Mouse (Mus musculus) kidney, embryonic 14.5 days (tissue): ENCODE data around the gene Dab1. TPM values are rescaled to one million over a fixed set of nuclear protein-coding genes. Genes with fewer than 3 reads are reported as not detected.

Experiments
- ATAC-seq: fragments of 200-750 bp; cut with Nextera tagmentation; 2 replicates; pipeline ENCODE4 v1.8.0; 2017; ENCODE audit warnings: moderate number of reproducible peaks, mild to moderate bottlenecking, moderate TSS enrichment, moderate library complexity; ENCODE audit not compliant: low FRiP score, low TSS enrichment
- H3K27ac ChIP-seq: fragments of 300-500 bp; sonication (generic); 2 replicates; pipeline ENCODE4 v1.5.1; 2014; ENCODE audit warnings: low read depth, mild to moderate bottlenecking, low read length, moderate library complexity, mixed read lengths
- H3K27me3 ChIP-seq: fragments of 300-500 bp; sonication (generic); 2 replicates; pipeline ENCODE4 v1.6.1; 2014; ENCODE audit warnings: mild to moderate bottlenecking, low read length; ENCODE audit not compliant: control insufficient read depth, insufficient read depth
- H3K36me3 ChIP-seq: fragments of 300-500 bp; sonication (generic); 2 replicates; pipeline ENCODE4 v1.6.1; 2014; ENCODE audit warnings: low read length, mixed read lengths; ENCODE audit not compliant: control insufficient read depth, insufficient read depth
- H3K4me1 ChIP-seq: fragments of 300-500 bp; sonication (generic); 2 replicates; pipeline ENCODE4 v1.6.1; 2014; ENCODE audit warnings: low read length, mixed read lengths; ENCODE audit not compliant: control insufficient read depth, insufficient read depth
- H3K4me2 ChIP-seq: fragments of 300-500 bp; sonication (generic); replicated peaks from 2 replicates; pipeline ENCODE4 v1.6.1; 2014; ENCODE audit warnings: low read depth, mild to moderate bottlenecking, low read length
- H3K4me3 ChIP-seq: fragments of 300-500 bp; sonication (generic); 2 replicates; pipeline ENCODE4 v1.5.1; 2014; ENCODE audit warnings: mild to moderate bottlenecking, low read length
- H3K9ac ChIP-seq: fragments of 300-500 bp; sonication (generic); 2 replicates; pipeline ENCODE4 v1.6.1; 2014; ENCODE audit warnings: low read depth, mild to moderate bottlenecking, low read length, moderate library complexity
- H3K9me3 ChIP-seq: fragments of 300-500 bp; sonication (generic); 2 replicates; pipeline ENCODE4 v1.6.1; 2016; ENCODE audit warnings: low read length; ENCODE audit not compliant: control insufficient read depth
- WGBS: fragments of 180-500 bp; shearing (Covaris S2); extraction: QIAGEN DNeasy Blood & Tissue Kit; methylation state at CpG from one replicate; pipeline ENCODE4 v1.1.7; 2014; 5-methylcytosine and 5-hydroxymethylcytosine counted together
- polyA plus RNA-seq: library from polyadenylated mRNA; unstranded; fragments of >200 nt; fragmentation: Nextera tagmentation; extraction: Ambion mirVana; gene quantifications from 2 replicates; pipeline ENCODE4 v1.2.1, GENCODE M21; 2014

Gene Dab1
- polyA plus RNA-seq: 14.9 and 17.9 TPM in 2 replicates

GRCm38 (mm10) chr4:103619321-103619945 lies at the start of gene Dab1:
Gene Dab1 (plus strand): TSS chr4:103619359.
- WGBS: under 1% methylated on average over 41 of the region's 41 CpGs
- Histone ChIP-seq H3K4me3 (peak within 1 kb of the TSS; percentile 42), H3K27ac (no peak within 1 kb of the TSS), H3K4me1 (no peaks in the 10 kb centered on the region), H3K27me3 (peaks cover 49% of the 10 kb centered on the region), H3K9me3 (no peaks in the 10 kb centered on the region), H3K9ac (no peak within 1 kb of the TSS), H3K4me2 (peak within 1 kb of the TSS; percentile 63), H3K36me3 (no peaks in the 10 kb centered on the region)
- peak; percentile 65 for ATAC-seq

- 60% methylated on average over 4 of the region's 4 CpGs for WGBS
- no peak for ATAC-seq
- H3K9me3 ChIP-seq: no peaks in the 10 kb centered on the region
- no peak overlapping the region for H3K9ac ChIP-seq
- H3K4me1 ChIP-seq: no peaks in the 10 kb centered on the region
- no peaks in the 10 kb centered on the region for H3K27me3 ChIP-seq
- H3K4me2 ChIP-seq: no peak overlapping the region
- no peak overlapping the region for H3K27ac ChIP-seq
- no peaks in the 10 kb centered on the region for H3K36me3 ChIP-seq
- no peak overlapping the region for H3K4me3 ChIP-seq
These were observed 47.3 kb upstream of the Dab1 start for GRCm38 (mm10) chr4:103571721-103572352.

GRCm38 (mm10) chr4:103575556-103575955 lies 43.6 kb upstream of the Dab1 start:
- Histone ChIP-seq H3K9me3 (no peaks in the 10 kb centered on the region), H3K4me2 (no peak overlapping the region), H3K4me1 (no peaks in the 10 kb centered on the region), H3K9ac (no peak overlapping the region), H3K36me3 (no peaks in the 10 kb centered on the region), H3K27me3 (no peaks in the 10 kb centered on the region), H3K4me3 (no peak overlapping the region), H3K27ac (no peak overlapping the region)
- no peak for ATAC-seq
- 93% methylated on average over 2 of the region's 2 CpGs for WGBS

GRCm38 (mm10) chr4:103576305-103576704 lies 42.9 kb upstream of the Dab1 start:
- Histone ChIP-seq H3K27me3 (no peaks in the 10 kb centered on the region), H3K4me1 (no peaks in the 10 kb centered on the region), H3K9me3 (no peaks in the 10 kb centered on the region), H3K4me3 (no peak overlapping the region), H3K36me3 (no peaks in the 10 kb centered on the region), H3K4me2 (no peak overlapping the region), H3K27ac (no peak overlapping the region), H3K9ac (no peak overlapping the region)
- no peak for ATAC-seq
- 88% methylated on average over 6 of the region's 6 CpGs for WGBS

GRCm38 (mm10) chr4:103577111-103577815 lies 41.9 kb upstream of the Dab1 start:
- WGBS: 83% methylated on average over 4 of the region's 4 CpGs
- no peak for ATAC-seq
- Histone ChIP-seq H3K4me3 (no peak overlapping the region), H3K9ac (no peak overlapping the region), H3K27me3 (no peaks in the 10 kb centered on the region), H3K9me3 (no peaks in the 10 kb centered on the region), H3K36me3 (no peaks in the 10 kb centered on the region), H3K4me2 (no peak overlapping the region), H3K27ac (no peak overlapping the region), H3K4me1 (no peaks in the 10 kb centered on the region)

- no peaks in the 10 kb centered on the region for H3K9me3 ChIP-seq
- no peaks in the 10 kb centered on the region for H3K4me1 ChIP-seq
- H3K4me2 ChIP-seq: no peak overlapping the region
- no peak for ATAC-seq
- H3K36me3 ChIP-seq: no peaks in the 10 kb centered on the region
- H3K9ac ChIP-seq: no peak overlapping the region
- no peaks in the 10 kb centered on the region for H3K27me3 ChIP-seq
- WGBS: 85% methylated on average over 7 of the region's 7 CpGs
- no peak overlapping the region for H3K27ac ChIP-seq
- H3K4me3 ChIP-seq: no peak overlapping the region
These were observed 41.3 kb upstream of the Dab1 start for GRCm38 (mm10) chr4:103577821-103578220.

- H3K9me3 ChIP-seq: no peaks in the 10 kb centered on the region
- H3K4me2 ChIP-seq: no peak overlapping the region
- no peak for ATAC-seq
- H3K4me3 ChIP-seq: no peak overlapping the region
- H3K9ac ChIP-seq: no peak overlapping the region
- H3K27ac ChIP-seq: no peak overlapping the region
- no peaks in the 10 kb centered on the region for H3K27me3 ChIP-seq
- 86% methylated on average over 9 of the region's 9 CpGs for WGBS
- no peaks in the 10 kb centered on the region for H3K36me3 ChIP-seq
- no peaks in the 10 kb centered on the region for H3K4me1 ChIP-seq
These were observed 39.1 kb upstream of the Dab1 start for GRCm38 (mm10) chr4:103580021-103580420.

- WGBS: 89% methylated on average over 3 of the region's 3 CpGs
- no peak overlapping the region for H3K4me3 ChIP-seq
- no peaks in the 10 kb centered on the region for H3K9me3 ChIP-seq
- H3K27ac ChIP-seq: no peak overlapping the region
- no peak overlapping the region for H3K4me2 ChIP-seq
- peaks cover 22% of the 10 kb centered on the region for H3K27me3 ChIP-seq
- H3K36me3 ChIP-seq: no peaks in the 10 kb centered on the region
- no peak for ATAC-seq
- H3K9ac ChIP-seq: no peak overlapping the region
- H3K4me1 ChIP-seq: no peaks in the 10 kb centered on the region
These were observed 4.1 kb upstream of the Dab1 start for GRCm38 (mm10) chr4:103615011-103615410.

- ATAC-seq: peak; percentile 37; the same call in 1 of the 2 replicates
- WGBS: 0% methylated on average over 27 of the region's 28 CpGs
- peak overlapping the region; percentile 63 for H3K4me2 ChIP-seq
- peak overlapping the region; percentile 42 for H3K4me3 ChIP-seq
- H3K9ac ChIP-seq: no peak overlapping the region
- H3K4me1 ChIP-seq: no peaks in the 10 kb centered on the region
- no peak overlapping the region for H3K27ac ChIP-seq
- H3K27me3 ChIP-seq: peaks cover 49% of the 10 kb centered on the region
- H3K36me3 ChIP-seq: no peaks in the 10 kb centered on the region
- H3K9me3 ChIP-seq: no peaks in the 10 kb centered on the region
These were observed 800 bp downstream of the Dab1 start for GRCm38 (mm10) chr4:103619946-103620371.
